Mouse (Mus musculus): ENCODE data around the gene Pigr. TPM values are rescaled to one million over a fixed set of nuclear protein-coding genes. Genes with fewer than 3 reads are reported as not detected.

The Pigr gene
- polyA plus RNA-seq (2012; rRNA removed), result 0.02 and 0.06 TPM in 2 replicates

GRCm38 (mm10) chr1:130826448-130826847 is at the start of gene Pigr:
Gene Pigr, plus strand, starts transcription at chr1:130826684.

GRCm38 (mm10) chr1:130800602-130801001 is 25.9 kb upstream of the Pigr start, which contains the start of gene Fcamr:
Gene Fcamr, plus strand, starts transcription at chr1:130800902.

GRCm38 (mm10) chr1:130865541-130866221 is 39.2 kb downstream of the Pigr start, which contains the start of gene Fcmr:
Gene Fcmr, plus strand, starts transcription at chr1:130865669.

GRCm38 (mm10) chr1:130887354-130887753 is 60.9 kb downstream of the Pigr start, which contains the start of gene Il24:
Gene Il24, minus strand, starts transcription at chr1:130887454.

Other genes with a start within 250 kb of the Pigr start
- gene Zp3r, start 197.1 kb upstream of the Pigr start, polyA plus RNA-seq (2012; rRNA removed), result not detected in 2 replicates
- gene C4bp, start 165.1 kb upstream of the Pigr start, polyA plus RNA-seq (2012; rRNA removed), result 0.02 and 0.04 TPM in 2 replicates
- 0.10 TPM in 1 of 2 replicates, not detected in the other for gene Gm29427, start 110.9 kb upstream of the Pigr start, polyA plus RNA-seq (2012; rRNA removed)
- gene Yod1, start 109.4 kb upstream of the Pigr start, polyA plus RNA-seq (2012; rRNA removed), result 2.9 and 5.2 TPM in 2 replicates
- gene Pfkfb2, start 97.4 kb upstream of the Pigr start, polyA plus RNA-seq (2012; rRNA removed), result 19.9 and 20.8 TPM in 2 replicates
- 0.67 and 0.72 TPM in 2 replicates for gene AA986860, start 94.7 kb upstream of the Pigr start, polyA plus RNA-seq (2012; rRNA removed)
- 0.06 and 0.07 TPM in 2 replicates for gene Fcamr, start 25.8 kb upstream of the Pigr start, polyA plus RNA-seq (2012; rRNA removed)
- not detected in 2 replicates for gene Fcmr, start 39.0 kb downstream of the Pigr start, polyA plus RNA-seq (2012; rRNA removed)
- gene Il24, start 60.8 kb downstream of the Pigr start, polyA plus RNA-seq (2012; rRNA removed), result not detected in 2 replicates
- not detected in 2 replicates for gene Il20, start 84.8 kb downstream of the Pigr start, polyA plus RNA-seq (2012; rRNA removed)
- 0.07 and 0.10 TPM in 2 replicates for gene Il19, start 113.4 kb downstream of the Pigr start, polyA plus RNA-seq (2012; rRNA removed)
- gene Il10, start 193.2 kb downstream of the Pigr start, polyA plus RNA-seq (2012; rRNA removed), result not detected in 2 replicates

Measured in central nervous system, embryonic 11.5 days (tissue).